Mouse (Mus musculus) liver, embryonic 14.5 days (tissue): ENCODE measurements around the gene Tmem184b.

Experiments
- CTCF ChIP-seq: IDR thresholded peaks from 2 replicates; pipeline ENCODE4 v1.5.1; 2016; ENCODE audit warnings: antibody characterized with exemption, low read depth, control low read depth
- EP300 ChIP-seq: IDR thresholded peaks from 2 replicates; pipeline ENCODE4 v1.6.1; 2016; ENCODE audit warnings: antibody characterized with exemption, low read depth

- TF ChIP-seq EP300 (no peak), CTCF (no peak)
These were observed 37.4 kb upstream of the Tmem184b start for GRCm38 (mm10) chr15:79440651-79441330.
